Mouse (Mus musculus): Measurements from ENCODE around the gene Ccl3.

DNA sequence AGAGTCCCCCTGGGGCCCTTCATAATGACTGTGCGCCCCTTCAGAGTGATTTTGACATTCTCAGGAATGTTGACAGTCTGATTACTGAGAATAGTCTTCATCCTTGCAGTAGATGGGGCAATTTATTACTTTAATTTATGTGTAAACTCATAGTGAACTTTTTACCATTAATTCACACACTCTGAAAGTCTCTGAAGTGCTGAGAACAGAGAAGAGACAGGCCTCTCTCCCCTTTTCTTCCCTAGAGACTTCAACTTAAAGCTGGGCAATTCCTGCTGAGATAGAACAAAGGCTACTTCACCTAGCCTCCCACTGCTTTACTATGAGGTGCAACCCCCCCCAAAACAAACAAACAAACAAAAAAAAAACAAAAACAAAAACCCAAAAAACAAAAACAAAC lies 3.6 kb downstream of the Ccl3 start, which contains the start of gene Rpl9-ps1:
- no peak for TF ChIP-seq TAL1 (IDR thresholded peaks at IDR 0.05; ENCODE audit: low read length)
- TF ChIP-seq GATA1 (IDR thresholded peaks at IDR 0.05; ENCODE audit: low read length), result no peak

Data from erythroblast, embryonic 14.5 days (primary cell).